Mouse (Mus musculus): Measurements from ENCODE around the gene Accsl. TPM values are rescaled to one million over a fixed set of nuclear protein-coding genes. Genes with fewer than 3 reads are reported as not detected.

Accsl gene
- polyA plus RNA-seq, 1 experiment from 2014 or later: not detected

GRCm38 (mm10) chr2:93850317-93850944, 18.5 kb downstream of the Accsl start:
- Histone ChIP-seq H3K4me2 (replicated peaks; ENCODE audit: low read depth, low read length) (peak overlapping the region; percentile 67; the same call in 1 of the 2 replicates), H3K4me3 (ENCODE audit: low read depth, low read length) (no peak overlapping the region), H3K36me3 (ENCODE audit: insufficient read depth, low read length) (0 out of 2 replicates have a peak, but pooled peaks cover 4% of the 10 kb centered on the region), H3K27ac (ENCODE audit: low read length) (no peak overlapping the region), H3K27me3 (replicated peaks; ENCODE audit: insufficient read depth, low read length) (no peaks in the 10 kb centered on the region), H3K9me3 (ENCODE audit: low read length) (no peaks in the 10 kb centered on the region), H3K9ac (replicated peaks; ENCODE audit: low read depth) (no peak overlapping the region), H3K4me1 (ENCODE audit: insufficient read depth, low read depth, low read length) (peaks cover 8% of the 10 kb centered on the region; the same call in 1 of the 2 replicates)
- WGBS: 31% methylated on average over 13 of the region's 13 CpGs
- TF ChIP-seq CTCF (IDR thresholded peaks at IDR 0.05): no peak
- TF ChIP-seq EP300 (IDR thresholded peaks at IDR 0.05): no peak
- DNase-seq (ENCODE audit: low spot score) (no peak), ATAC-seq (no peak)

GRCm38 (mm10) chr2:93849505-93850089, 19.4 kb downstream of the Accsl start, which contains the start of gene Accs:
TSS of gene Accs (minus strand) at chr2:93849943.
- TF ChIP-seq EP300 (IDR thresholded peaks at IDR 0.05): 0 out of 2 replicates have a peak, but pooled peaks have one; percentile 19
- TF ChIP-seq CTCF (IDR thresholded peaks at IDR 0.05): peak; percentile 73
- peak within 1 kb of the TSS; percentile 67 for H3K4me2 ChIP-seq (replicated peaks; ENCODE audit: low read depth, low read length)
- peak within 1 kb of the TSS; percentile 50 for H3K9ac ChIP-seq (replicated peaks; ENCODE audit: low read depth)
- WGBS: under 1% methylated on average over 28 of the region's 28 CpGs
- no peaks in the 10 kb centered on the region for H3K9me3 ChIP-seq (ENCODE audit: low read length)
- H3K4me1 ChIP-seq (ENCODE audit: insufficient read depth, low read depth, low read length): peaks cover 8% of the 10 kb centered on the region; the same call in 1 of the 2 replicates
- peak; percentile 89 for ATAC-seq
- peak within 1 kb of the TSS; percentile 56 for H3K4me3 ChIP-seq (ENCODE audit: low read depth, low read length)
- H3K27me3 ChIP-seq (replicated peaks; ENCODE audit: insufficient read depth, low read length): no peaks in the 10 kb centered on the region
- 0 out of 2 replicates have a peak, but pooled peaks cover 4% of the 10 kb centered on the region for H3K36me3 ChIP-seq (ENCODE audit: insufficient read depth, low read length)
- DNase-seq (ENCODE audit: low spot score): peak; percentile 93
- H3K27ac ChIP-seq (ENCODE audit: low read length): peak within 1 kb of the TSS; percentile 79

- H3K4me1 ChIP-seq (ENCODE audit: insufficient read depth, low read depth, low read length): no peaks in the 10 kb centered on the region
- no peak overlapping the region for H3K27ac ChIP-seq (ENCODE audit: low read length)
- H3K4me2 ChIP-seq (replicated peaks; ENCODE audit: low read depth, low read length): no peak overlapping the region
- H3K4me3 ChIP-seq (ENCODE audit: low read depth, low read length): no peak overlapping the region
- H3K9me3 ChIP-seq (ENCODE audit: low read length): no peaks in the 10 kb centered on the region
- DNase-seq (ENCODE audit: low spot score) (no peak), ATAC-seq (no peak)
- 0 out of 2 replicates have a peak, but pooled peaks cover 4% of the 10 kb centered on the region for H3K36me3 ChIP-seq (ENCODE audit: insufficient read depth, low read length)
- H3K27me3 ChIP-seq (replicated peaks; ENCODE audit: insufficient read depth, low read length): no peaks in the 10 kb centered on the region
- no peak for TF ChIP-seq CTCF (IDR thresholded peaks at IDR 0.05)
- no peak for TF ChIP-seq EP300 (IDR thresholded peaks at IDR 0.05)
- WGBS: 84% methylated on average over 3 of the region's 3 CpGs
- no peak overlapping the region for H3K9ac ChIP-seq (replicated peaks; ENCODE audit: low read depth)
Measured at GRCm38 (mm10) chr2:93841349-93841748, 27.6 kb downstream of the Accsl start.

- TF ChIP-seq EP300 (IDR thresholded peaks at IDR 0.05) (no peak), CTCF (IDR thresholded peaks at IDR 0.05) (no peak)
- ATAC-seq: no peak
- no peak overlapping the region for H3K4me3 ChIP-seq (ENCODE audit: low read depth, low read length)
- H3K36me3 ChIP-seq (ENCODE audit: insufficient read depth, low read length): no peaks in the 10 kb centered on the region
- no peak for DNase-seq (ENCODE audit: low spot score)
- H3K9me3 ChIP-seq (ENCODE audit: low read length): no peaks in the 10 kb centered on the region
- 79% methylated on average over 6 of the region's 6 CpGs for WGBS
- H3K27ac ChIP-seq (ENCODE audit: low read length): no peak overlapping the region
- no peaks in the 10 kb centered on the region for H3K27me3 ChIP-seq (replicated peaks; ENCODE audit: insufficient read depth, low read length)
- no peak overlapping the region for H3K9ac ChIP-seq (replicated peaks; ENCODE audit: low read depth)
- no peaks in the 10 kb centered on the region for H3K4me1 ChIP-seq (ENCODE audit: insufficient read depth, low read depth, low read length)
- no peak overlapping the region for H3K4me2 ChIP-seq (replicated peaks; ENCODE audit: low read depth, low read length)
Measured at GRCm38 (mm10) chr2:93840109-93840508, 28.8 kb downstream of the Accsl start.

- no peak for TF ChIP-seq EP300 (IDR thresholded peaks at IDR 0.05)
- TF ChIP-seq CTCF (IDR thresholded peaks at IDR 0.05): no peak
- DNase-seq (ENCODE audit: low spot score): no peak
Measured at GRCm38 (mm10) chr2:93838931-93839330, 30.0 kb downstream of the Accsl start.

GRCm38 (mm10) chr2:93836232-93836785, 32.6 kb downstream of the Accsl start:
- Histone ChIP-seq H3K36me3 (ENCODE audit: insufficient read depth, low read length) (no peaks in the 10 kb centered on the region), H3K4me1 (ENCODE audit: insufficient read depth, low read depth, low read length) (no peaks in the 10 kb centered on the region), H3K9me3 (ENCODE audit: low read length) (no peaks in the 10 kb centered on the region), H3K9ac (replicated peaks; ENCODE audit: low read depth) (no peak overlapping the region), H3K4me3 (ENCODE audit: low read depth, low read length) (no peak overlapping the region), H3K4me2 (replicated peaks; ENCODE audit: low read depth, low read length) (no peak overlapping the region), H3K27me3 (replicated peaks; ENCODE audit: insufficient read depth, low read length) (no peaks in the 10 kb centered on the region), H3K27ac (ENCODE audit: low read length) (no peak overlapping the region)
- 70% methylated on average over 13 of the region's 13 CpGs for WGBS
- no peak for DNase-seq (ENCODE audit: low spot score)
- no peak for ATAC-seq
- TF ChIP-seq CTCF (IDR thresholded peaks at IDR 0.05) (no peak), EP300 (IDR thresholded peaks at IDR 0.05) (no peak)

More at GRCm38 (mm10) chr2:93838931-93839330, 30.0 kb downstream of the Accsl start:
- no peak overlapping the region for H3K4me3 ChIP-seq (ENCODE audit: low read depth, low read length)
- no peak for ATAC-seq
- WGBS: 85% methylated on average over 4 of the region's 4 CpGs
- H3K9me3 ChIP-seq (ENCODE audit: low read length): no peaks in the 10 kb centered on the region
- no peak overlapping the region for H3K27ac ChIP-seq (ENCODE audit: low read length)
- no peaks in the 10 kb centered on the region for H3K27me3 ChIP-seq (replicated peaks; ENCODE audit: insufficient read depth, low read length)
- H3K4me1 ChIP-seq (ENCODE audit: insufficient read depth, low read depth, low read length): no peaks in the 10 kb centered on the region
- no peak overlapping the region for H3K4me2 ChIP-seq (replicated peaks; ENCODE audit: low read depth, low read length)
- no peaks in the 10 kb centered on the region for H3K36me3 ChIP-seq (ENCODE audit: insufficient read depth, low read length)
- no peak overlapping the region for H3K9ac ChIP-seq (replicated peaks; ENCODE audit: low read depth)

All from lung, postnatal 0 days (tissue).